Mouse (Mus musculus) intestine, embryonic 15.5 days (tissue): Measurements from ENCODE around the gene Slc13a2. TPM values are rescaled to one million over a fixed set of nuclear protein-coding genes. Genes with fewer than 3 reads are reported as not detected.

Source experiments
- ATAC-seq: fragments of 200-750 bp; cut with Nextera tagmentation; 2 replicates; pipeline ENCODE4 v1.8.0; 2017; ENCODE audit warnings: moderate TSS enrichment, moderate library complexity
- H3K27ac ChIP-seq: fragments of 300-500 bp; sonication (generic); 2 replicates; pipeline ENCODE4 v1.5.1; 2015; ENCODE audit warnings: mild to moderate bottlenecking, inconsistent platforms
- H3K27me3 ChIP-seq: fragments of 300-500 bp; sonication (generic); replicated peaks from 2 replicates; pipeline ENCODE4 v1.6.1; 2015; ENCODE audit warnings: inconsistent platforms
- H3K36me3 ChIP-seq: fragments of 300-500 bp; sonication (generic); 2 replicates; pipeline ENCODE4 v1.6.1; 2015; ENCODE audit warnings: inconsistent platforms
- H3K4me1 ChIP-seq: fragments of 300-500 bp; sonication (generic); replicated peaks from 2 replicates; pipeline ENCODE4 v1.6.1; 2015; ENCODE audit warnings: inconsistent platforms
- H3K4me2 ChIP-seq: fragments of 300-500 bp; sonication (generic); replicated peaks from 2 replicates; pipeline ENCODE4 v1.6.1; 2015; ENCODE audit warnings: mild to moderate bottlenecking, inconsistent platforms
- H3K4me3 ChIP-seq: fragments of 300-500 bp; sonication (generic); replicated peaks from 2 replicates; pipeline ENCODE4 v1.5.1; 2015; ENCODE audit warnings: inconsistent platforms
- H3K9ac ChIP-seq: fragments of 300-500 bp; sonication (generic); 2 replicates; pipeline ENCODE4 v1.6.1; 2015; ENCODE audit warnings: inconsistent platforms
- H3K9me3 ChIP-seq: fragments of 300-500 bp; sonication (generic); 2 replicates; pipeline ENCODE4 v1.6.1; 2016; ENCODE audit warnings: inconsistent platforms
- WGBS: fragments of 180-500 bp; shearing (Covaris S2); methylation state at CpG from one replicate; pipeline ENCODE4 v1.1.7; 2015; 5-methylcytosine and 5-hydroxymethylcytosine counted together
- polyA plus RNA-seq: library from polyadenylated mRNA; unstranded; fragments of >200 nt; fragmentation: Nextera tagmentation; extraction: Ambion mirVana; gene quantifications from 2 replicates; pipeline ENCODE4 v1.2.1, GENCODE M21; 2015

Gene Slc13a2
- polyA plus RNA-seq, 1 experiment from 2014 or later, result 1.3 TPM

- Histone ChIP-seq H3K27ac (peak overlapping the region; percentile 75), H3K27me3 (no peaks in the 10 kb centered on the region), H3K4me3 (no peak overlapping the region), H3K9me3 (no peaks in the 10 kb centered on the region), H3K9ac (no peak overlapping the region), H3K4me1 (0 out of 2 replicates have a peak, but pooled peaks cover 3% of the 10 kb centered on the region), H3K36me3 (no peaks in the 10 kb centered on the region), H3K4me2 (no peak overlapping the region)
- WGBS, result 51% methylated on average over 9 of the region's 9 CpGs
- ATAC-seq, result peak; percentile 79
Measured at GRCm38 (mm10) chr11:78408256-78409240, 13.5 kb downstream of the Slc13a2 start.

GRCm38 (mm10) chr11:78402062-78402461 is 20.0 kb downstream of the Slc13a2 start:
- ATAC-seq, result peak; percentile 60

GRCm38 (mm10) chr11:78401469-78401868 is 20.5 kb downstream of the Slc13a2 start:
- Histone ChIP-seq H3K4me1 (peaks cover 23% of the 10 kb centered on the region), H3K36me3 (no peaks in the 10 kb centered on the region), H3K9ac (no peak overlapping the region), H3K4me2 (no peak overlapping the region), H3K4me3 (no peak overlapping the region), H3K27ac (peak overlapping the region; percentile 61), H3K9me3 (no peaks in the 10 kb centered on the region), H3K27me3 (peaks cover 3% of the 10 kb centered on the region; the same call in 1 of the 2 replicates)
- peak; percentile 63 for ATAC-seq
- WGBS, result 58% methylated on average over 3 of the region's 3 CpGs

More at GRCm38 (mm10) chr11:78402062-78402461, 20.0 kb downstream of the Slc13a2 start:
- Histone ChIP-seq H3K9ac (no peak overlapping the region), H3K9me3 (no peaks in the 10 kb centered on the region), H3K4me2 (no peak overlapping the region), H3K4me1 (peaks cover 20% of the 10 kb centered on the region), H3K27me3 (peaks cover 3% of the 10 kb centered on the region; the same call in 1 of the 2 replicates), H3K36me3 (no peaks in the 10 kb centered on the region), H3K4me3 (no peak overlapping the region), H3K27ac (peak overlapping the region; percentile 45; the same call in 1 of the 2 replicates)
- WGBS, result 51% methylated on average over 6 of the region's 6 CpGs

GRCm38 (mm10) chr11:78400936-78401335 is 21.1 kb downstream of the Slc13a2 start:
- peak; percentile 5; the same call in 1 of the 2 replicates for ATAC-seq
- H3K9ac ChIP-seq, result no peak overlapping the region

GRCm38 (mm10) chr11:78399680-78400079 is 22.3 kb downstream of the Slc13a2 start:
- H3K27ac ChIP-seq, result no peak overlapping the region
- H3K4me2 ChIP-seq, result no peak overlapping the region

More at GRCm38 (mm10) chr11:78400936-78401335, 21.1 kb downstream of the Slc13a2 start:
- H3K4me2 ChIP-seq, result no peak overlapping the region
- 64% methylated on average over 3 of the region's 3 CpGs for WGBS
- peaks cover 3% of the 10 kb centered on the region; the same call in 1 of the 2 replicates for H3K27me3 ChIP-seq
- no peaks in the 10 kb centered on the region for H3K36me3 ChIP-seq
- no peaks in the 10 kb centered on the region for H3K9me3 ChIP-seq
- no peak overlapping the region for H3K4me3 ChIP-seq
- peaks cover 23% of the 10 kb centered on the region for H3K4me1 ChIP-seq
- peak overlapping the region; percentile 61 for H3K27ac ChIP-seq

GRCm38 (mm10) chr11:78398212-78398611 is 23.8 kb downstream of the Slc13a2 start:
- Histone ChIP-seq H3K27me3 (peaks cover 3% of the 10 kb centered on the region; the same call in 1 of the 2 replicates), H3K9me3 (no peaks in the 10 kb centered on the region), H3K4me1 (peaks cover 23% of the 10 kb centered on the region), H3K9ac (no peak overlapping the region), H3K27ac (no peak overlapping the region), H3K4me3 (no peak overlapping the region), H3K4me2 (no peak overlapping the region), H3K36me3 (no peaks in the 10 kb centered on the region)
- no peak for ATAC-seq
- WGBS, result 94% methylated on average over 6 of the region's 6 CpGs

More at GRCm38 (mm10) chr11:78399680-78400079, 22.3 kb downstream of the Slc13a2 start:
- H3K4me3 ChIP-seq, result no peak overlapping the region
- H3K9ac ChIP-seq, result no peak overlapping the region
- no peak for ATAC-seq
- H3K4me1 ChIP-seq, result peaks cover 23% of the 10 kb centered on the region
- H3K9me3 ChIP-seq, result no peaks in the 10 kb centered on the region
- 18% methylated on average over 8 of the region's 8 CpGs for WGBS
- no peaks in the 10 kb centered on the region for H3K36me3 ChIP-seq
- H3K27me3 ChIP-seq, result peaks cover 3% of the 10 kb centered on the region; the same call in 1 of the 2 replicates

- 8% methylated on average over 18 of the region's 18 CpGs for WGBS
- Histone ChIP-seq H3K4me2 (peak overlapping the region; percentile 58), H3K9ac (no peak overlapping the region), H3K27ac (peak overlapping the region; percentile 58; the same call in 1 of the 2 replicates), H3K9me3 (no peaks in the 10 kb centered on the region), H3K4me3 (peak overlapping the region; percentile 14; the same call in 1 of the 2 replicates), H3K36me3 (no peaks in the 10 kb centered on the region), H3K27me3 (peaks cover 3% of the 10 kb centered on the region; the same call in 1 of the 2 replicates), H3K4me1 (peaks cover 22% of the 10 kb centered on the region)
- ATAC-seq, result peak; percentile 57
Measured at GRCm38 (mm10) chr11:78397397-78397796, 24.6 kb downstream of the Slc13a2 start.

- Histone ChIP-seq H3K27ac (peak overlapping the region; percentile 58; the same call in 1 of the 2 replicates), H3K4me2 (peak overlapping the region; percentile 58), H3K9ac (no peak overlapping the region), H3K27me3 (peaks cover 3% of the 10 kb centered on the region; the same call in 1 of the 2 replicates), H3K4me3 (peak overlapping the region; percentile 14; the same call in 1 of the 2 replicates), H3K4me1 (peaks cover 20% of the 10 kb centered on the region), H3K9me3 (no peaks in the 10 kb centered on the region), H3K36me3 (no peaks in the 10 kb centered on the region)
- 25% methylated on average over 11 of the region's 11 CpGs for WGBS
- peak; percentile 31 for ATAC-seq
Measured at GRCm38 (mm10) chr11:78396950-78397349, 25.1 kb downstream of the Slc13a2 start.

- WGBS, result 55% methylated on average over 3 of the region's 3 CpGs
- no peak overlapping the region for H3K9ac ChIP-seq
- no peak for ATAC-seq
- no peak overlapping the region for H3K27ac ChIP-seq
- H3K4me2 ChIP-seq, result no peak overlapping the region
- H3K4me1 ChIP-seq, result peaks cover 6% of the 10 kb centered on the region
- no peak overlapping the region for H3K4me3 ChIP-seq
- no peaks in the 10 kb centered on the region for H3K9me3 ChIP-seq
- H3K36me3 ChIP-seq, result no peaks in the 10 kb centered on the region
- no peaks in the 10 kb centered on the region for H3K27me3 ChIP-seq
Measured at GRCm38 (mm10) chr11:78392728-78393127, 29.3 kb downstream of the Slc13a2 start.

- no peak within 1 kb of the TSS for H3K27ac ChIP-seq
- no peaks in the 10 kb centered on the region for H3K36me3 ChIP-seq
- H3K4me3 ChIP-seq, result no peak within 1 kb of the TSS
- no peaks in the 10 kb centered on the region for H3K27me3 ChIP-seq
- ATAC-seq, result no peak
- H3K9ac ChIP-seq, result no peak within 1 kb of the TSS
- 0 out of 2 replicates have a peak, but pooled peaks cover 2% of the 10 kb centered on the region for H3K4me1 ChIP-seq
- no peaks in the 10 kb centered on the region for H3K9me3 ChIP-seq
- WGBS, result 83% methylated on average over 14 of the region's 14 CpGs
- H3K4me2 ChIP-seq, result no peak within 1 kb of the TSS
Measured at GRCm38 (mm10) chr11:78386508-78387043, 35.4 kb downstream of the Slc13a2 start, which contains the start of gene Foxn1. Gene Foxn1 (minus strand): TSS chr11:78386558.

- H3K27ac ChIP-seq, result no peak overlapping the region
Measured at GRCm38 (mm10) chr11:78385776-78386175, 36.2 kb downstream of the Slc13a2 start.

GRCm38 (mm10) chr11:78382701-78383100 is 39.3 kb downstream of the Slc13a2 start:
- Histone ChIP-seq H3K9me3 (no peaks in the 10 kb centered on the region), H3K4me3 (no peak overlapping the region), H3K4me1 (0 out of 2 replicates have a peak, but pooled peaks cover 7% of the 10 kb centered on the region), H3K27me3 (no peaks in the 10 kb centered on the region), H3K36me3 (no peaks in the 10 kb centered on the region), H3K9ac (no peak overlapping the region), H3K27ac (no peak overlapping the region), H3K4me2 (no peak overlapping the region)
- no peak for ATAC-seq
- WGBS, result 41% methylated on average over 5 of the region's 5 CpGs

More at GRCm38 (mm10) chr11:78385776-78386175, 36.2 kb downstream of the Slc13a2 start:
- H3K9ac ChIP-seq, result no peak overlapping the region
- H3K36me3 ChIP-seq, result no peaks in the 10 kb centered on the region
- no peak overlapping the region for H3K4me2 ChIP-seq
- H3K27me3 ChIP-seq, result no peaks in the 10 kb centered on the region
- H3K4me3 ChIP-seq, result no peak overlapping the region
- no peaks in the 10 kb centered on the region for H3K9me3 ChIP-seq
- no peak for ATAC-seq
- H3K4me1 ChIP-seq, result 0 out of 2 replicates have a peak, but pooled peaks cover 2% of the 10 kb centered on the region
- WGBS, result 80% methylated on average over 10 of the region's 10 CpGs
